Mouse (Mus musculus): ENCODE data around the gene Hax1. TPM values are rescaled to one million over a fixed set of nuclear protein-coding genes. Genes with fewer than 3 reads are reported as not detected.
A peak's percentile ranks its signal among the peaks of the same experiment; 100 is the strongest.

Hax1 gene
- polyA plus RNA-seq, 1 experiment from 2014 or later = 162 TPM

DNA sequence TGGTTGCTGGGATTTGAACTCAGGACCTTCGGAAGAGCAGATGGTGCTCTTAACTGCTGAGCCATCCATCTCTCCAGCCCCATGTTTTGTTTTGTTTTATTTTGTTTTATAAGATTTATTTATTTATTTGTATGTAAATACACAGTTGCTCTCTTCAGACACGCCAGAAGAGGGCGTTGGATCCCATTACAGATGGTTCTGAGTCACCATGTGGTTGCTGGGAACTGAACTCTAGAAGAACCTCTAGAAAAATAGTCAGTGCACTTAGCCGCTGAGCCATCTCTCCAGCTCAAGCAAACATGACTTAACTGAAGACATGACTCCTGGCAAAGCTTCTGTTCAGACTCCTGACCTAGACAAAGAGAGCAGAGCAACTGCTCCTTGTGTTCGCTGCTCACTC is 16.2 kb downstream of the Hax1 start:
- Histone ChIP-seq H3K4me3 (no peak overlapping the region), H3K27me3 (no peaks in the 10 kb centered on the region), H3K9me3 (replicated peaks) (no peaks in the 10 kb centered on the region), H3K36me3 (ENCODE audit: poor library complexity, severe bottlenecking) (no peaks in the 10 kb centered on the region), H3K27ac (no peak overlapping the region), H3K9ac (no peak overlapping the region), H3K4me1 (no peaks in the 10 kb centered on the region), H3K4me2 (no peak overlapping the region)
- ATAC-seq = no peak
- 75% methylated on average over 5 of the region's 5 CpGs for WGBS

DNA sequence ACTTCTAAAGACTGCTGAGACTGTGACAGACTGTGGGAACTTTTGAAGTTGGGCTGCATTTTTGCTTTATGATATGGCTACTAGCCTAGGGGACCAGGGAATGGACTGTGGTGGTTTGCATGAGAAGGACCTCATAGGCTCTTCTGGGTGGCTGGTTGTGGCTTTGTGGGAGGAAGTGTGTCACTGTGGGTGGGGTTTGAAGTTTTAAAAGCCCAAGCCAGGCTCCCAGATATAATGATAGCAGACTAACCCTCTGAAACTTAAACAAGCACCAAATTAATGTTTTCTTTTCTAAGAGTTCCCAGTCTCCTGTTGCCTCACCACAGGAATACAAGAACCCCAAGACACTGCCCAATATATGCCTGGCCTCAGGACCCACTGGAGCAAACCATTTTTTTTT is 21.7 kb downstream of the Hax1 start:
- H3K27ac ChIP-seq = no peak overlapping the region
- no peaks in the 10 kb centered on the region for H3K27me3 ChIP-seq
- H3K36me3 ChIP-seq (ENCODE audit: poor library complexity, severe bottlenecking) = no peaks in the 10 kb centered on the region
- H3K9ac ChIP-seq = no peak overlapping the region
- H3K4me3 ChIP-seq = no peak overlapping the region
- H3K4me2 ChIP-seq = no peak overlapping the region
- no peak for ATAC-seq
- no peaks in the 10 kb centered on the region for H3K9me3 ChIP-seq (replicated peaks)
- no peaks in the 10 kb centered on the region for H3K4me1 ChIP-seq

DNA sequence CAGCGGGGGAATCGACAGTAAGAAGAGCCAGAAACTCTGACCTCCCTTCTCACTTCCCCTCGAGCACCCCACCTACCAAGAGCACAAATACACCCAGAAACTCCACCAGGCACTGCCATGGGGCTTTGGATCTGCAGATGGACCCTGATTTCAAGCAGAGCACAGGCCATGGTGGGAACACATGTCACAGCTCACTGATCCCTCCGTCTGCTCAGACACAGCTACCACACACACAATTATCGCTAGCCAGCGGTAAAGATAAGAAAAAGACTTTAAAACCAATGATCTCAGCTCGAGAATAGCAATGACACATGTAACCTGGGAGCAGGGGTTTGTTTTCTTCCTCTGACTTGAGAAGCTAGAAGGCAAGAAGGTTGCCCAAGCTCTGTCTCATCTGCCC is 30.1 kb downstream of the Hax1 start:
- Histone ChIP-seq H3K36me3 (ENCODE audit: poor library complexity, severe bottlenecking) (no peaks in the 10 kb centered on the region), H3K4me3 (no peak overlapping the region), H3K4me1 (peaks cover 20% of the 10 kb centered on the region), H3K27me3 (no peaks in the 10 kb centered on the region), H3K9ac (no peak overlapping the region), H3K27ac (no peak overlapping the region), H3K4me2 (no peak overlapping the region), H3K9me3 (replicated peaks) (no peaks in the 10 kb centered on the region; the same call in 1 of the 2 replicates)
- ATAC-seq = no peak
- WGBS = 80% methylated on average over 7 of the region's 7 CpGs

DNA sequence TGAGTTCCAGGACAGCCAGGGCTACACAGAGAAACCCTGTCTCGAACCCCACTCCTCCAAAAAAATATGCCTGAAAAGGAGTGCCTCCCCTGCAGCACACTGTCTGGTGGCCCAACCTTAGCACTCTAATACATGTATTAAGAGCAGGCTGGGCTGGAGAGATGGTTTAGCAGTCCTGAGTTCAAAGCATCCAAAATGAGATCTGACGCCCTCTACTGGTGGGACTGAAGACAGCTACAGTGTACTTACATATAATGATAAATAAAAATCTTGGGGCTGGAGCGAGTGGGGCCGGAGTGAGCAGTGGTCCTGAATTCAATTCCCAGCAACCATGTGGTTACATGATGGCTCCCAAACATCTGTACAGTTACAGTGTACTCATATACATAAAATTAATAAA is 31.6 kb downstream of the Hax1 start:
- Histone ChIP-seq H3K4me1 (peaks cover 26% of the 10 kb centered on the region), H3K36me3 (ENCODE audit: poor library complexity, severe bottlenecking) (no peaks in the 10 kb centered on the region), H3K4me3 (no peak overlapping the region), H3K9me3 (replicated peaks) (no peaks in the 10 kb centered on the region; the same call in 1 of the 2 replicates), H3K4me2 (no peak overlapping the region), H3K27me3 (no peaks in the 10 kb centered on the region), H3K27ac (no peak overlapping the region), H3K9ac (no peak overlapping the region)
- 75% methylated on average over 4 of the region's 4 CpGs for WGBS
- no peak for ATAC-seq

DNA sequence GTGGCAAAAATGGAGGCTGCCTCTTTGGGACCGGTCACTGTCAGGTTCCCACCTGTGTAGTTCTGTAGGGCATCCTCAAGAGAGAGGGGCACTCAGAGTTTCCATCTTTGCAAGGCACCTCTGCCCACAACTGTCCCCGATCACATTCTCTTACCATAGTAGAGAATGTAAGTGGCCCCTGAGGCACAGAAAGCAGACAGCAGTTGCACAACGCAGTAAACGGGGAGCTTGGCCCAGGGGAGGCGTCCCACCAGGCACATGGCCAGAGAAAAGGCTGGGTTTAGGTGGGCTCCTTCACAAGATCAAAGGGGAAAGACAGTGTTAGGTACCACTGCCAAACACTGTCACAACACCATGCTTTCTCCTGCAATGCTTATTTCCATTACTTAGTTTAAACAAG is 32.6 kb downstream of the Hax1 start:
- no peak overlapping the region for H3K27ac ChIP-seq

DNA sequence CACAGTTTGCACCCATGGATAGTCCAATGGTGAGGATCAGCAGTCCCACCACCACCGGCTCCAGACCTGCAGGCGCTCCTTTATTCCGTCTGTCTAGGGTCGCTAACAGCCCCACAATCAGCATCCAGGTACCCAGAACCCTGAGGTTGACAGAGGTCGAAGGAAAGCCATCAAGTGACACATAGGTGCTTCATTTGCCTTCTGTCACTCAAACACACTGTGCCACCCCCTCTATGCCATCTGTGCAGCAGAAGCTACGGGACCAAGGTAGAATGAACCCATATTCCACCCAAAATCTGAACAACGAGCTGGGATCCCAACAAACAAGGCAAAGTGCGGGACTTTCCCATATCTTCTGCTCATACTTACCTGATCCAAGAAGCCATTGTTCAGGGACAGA is 33.0 kb downstream of the Hax1 start:
- H3K9me3 ChIP-seq (replicated peaks) = no peaks in the 10 kb centered on the region; the same call in 1 of the 2 replicates
- no peak overlapping the region for H3K27ac ChIP-seq
- H3K4me3 ChIP-seq = no peak overlapping the region
- 93% methylated on average over 8 of the region's 8 CpGs for WGBS
- H3K36me3 ChIP-seq (ENCODE audit: poor library complexity, severe bottlenecking) = no peaks in the 10 kb centered on the region
- H3K27me3 ChIP-seq = no peaks in the 10 kb centered on the region
- ATAC-seq = no peak
- peaks cover 40% of the 10 kb centered on the region for H3K4me1 ChIP-seq
- no peak overlapping the region for H3K9ac ChIP-seq
- no peak overlapping the region for H3K4me2 ChIP-seq

More for the DNA sequence above, 32.6 kb downstream of the Hax1 start:
- no peak overlapping the region for H3K4me2 ChIP-seq
- 90% methylated on average over 5 of the region's 5 CpGs for WGBS
- no peak overlapping the region for H3K4me3 ChIP-seq
- ATAC-seq = no peak
- H3K4me1 ChIP-seq = peaks cover 36% of the 10 kb centered on the region
- no peaks in the 10 kb centered on the region for H3K27me3 ChIP-seq
- no peak overlapping the region for H3K9ac ChIP-seq
- no peaks in the 10 kb centered on the region for H3K36me3 ChIP-seq (ENCODE audit: poor library complexity, severe bottlenecking)
- no peaks in the 10 kb centered on the region; the same call in 1 of the 2 replicates for H3K9me3 ChIP-seq (replicated peaks)

DNA sequence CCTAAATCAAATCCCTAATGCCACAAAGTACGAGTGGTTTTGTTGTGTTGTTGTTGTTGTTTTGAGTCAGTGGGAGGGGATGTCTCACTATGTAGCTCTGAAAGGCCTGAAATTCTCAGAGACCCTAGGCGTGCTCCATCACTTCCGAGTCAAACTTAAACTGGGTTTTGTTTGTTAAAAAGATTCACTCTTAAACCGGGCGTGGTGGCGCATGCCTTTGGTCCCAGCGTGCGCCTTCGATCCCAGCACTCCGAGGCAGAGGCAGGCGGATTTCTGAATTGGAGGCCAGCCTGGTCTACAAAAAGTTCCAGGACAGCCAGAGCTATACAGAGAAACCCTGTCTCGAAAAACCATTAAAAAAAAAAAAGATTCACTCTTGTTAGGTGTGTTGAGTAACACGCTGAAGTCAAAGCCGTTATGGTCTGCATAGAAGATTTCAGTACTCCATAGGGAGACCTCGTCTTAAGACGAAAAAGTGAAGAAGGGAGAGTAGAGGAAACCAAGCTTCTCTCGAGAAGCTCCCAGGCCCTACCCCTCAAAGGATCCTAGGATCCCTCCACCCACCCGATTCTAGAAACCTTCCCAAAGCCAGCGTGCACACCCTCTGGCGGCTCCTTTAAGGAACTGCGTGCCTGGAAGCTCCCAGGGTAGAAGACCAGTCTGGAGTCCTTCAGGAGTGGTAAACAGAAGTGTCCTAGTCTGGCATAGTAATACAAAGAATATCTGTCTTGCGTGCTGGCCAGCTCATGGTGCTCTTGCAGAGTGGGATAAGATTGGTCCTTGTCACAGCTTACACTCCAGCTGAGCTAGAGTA is 34.4 kb downstream of the Hax1 start:
- WGBS = 35% methylated on average over 22 of the region's 22 CpGs
- Histone ChIP-seq H3K36me3 (ENCODE audit: poor library complexity, severe bottlenecking) (peaks cover 5% of the 10 kb centered on the region; the same call in 1 of the 2 replicates), H3K27ac (peak overlapping the region; percentile 90), H3K4me1 (peaks cover 53% of the 10 kb centered on the region), H3K9ac (peak overlapping the region; percentile 92), H3K4me3 (peak overlapping the region; percentile 82), H3K9me3 (replicated peaks) (no peaks in the 10 kb centered on the region; the same call in 1 of the 2 replicates), H3K27me3 (no peaks in the 10 kb centered on the region), H3K4me2 (peak overlapping the region; percentile 98)
- 0 out of 2 replicates have a peak, but pooled peaks have one; percentile 16 for ATAC-seq

DNA sequence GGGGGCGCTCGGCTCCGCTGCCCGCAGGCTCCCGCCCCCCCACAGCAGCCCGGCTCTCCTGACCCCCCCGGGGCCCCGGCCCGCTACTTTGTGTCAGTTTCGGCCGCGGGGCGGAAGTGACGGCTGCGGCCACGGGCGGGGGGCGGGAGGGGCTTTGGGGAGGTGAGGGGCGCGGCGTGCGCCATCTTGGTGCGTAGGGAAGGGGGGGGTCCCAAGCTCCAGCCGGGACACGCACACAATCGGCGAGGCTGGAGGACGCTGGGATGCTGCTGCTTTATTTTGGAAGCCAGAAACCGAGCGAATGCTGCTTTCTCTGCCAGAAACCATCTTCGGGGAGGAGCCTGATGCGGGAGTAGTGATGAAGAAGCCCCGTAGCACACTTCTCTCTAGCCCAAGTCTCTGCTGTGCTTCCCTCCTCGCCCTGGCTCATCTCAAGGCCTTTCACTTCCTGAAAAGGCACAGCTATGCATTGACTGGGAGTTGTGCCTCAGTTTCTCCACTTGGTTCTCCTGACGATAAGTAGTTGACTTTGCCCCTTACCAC is 35.3 kb downstream of the Hax1 start, which contains the start of gene Atp8b2:
Gene Atp8b2, minus strand, starts transcription at position 288 of the 543 bp plus-strand sequence.
- no peaks in the 10 kb centered on the region; the same call in 1 of the 2 replicates for H3K9me3 ChIP-seq (replicated peaks)
- H3K4me2 ChIP-seq = peak within 1 kb of the TSS; percentile 98
- WGBS = under 1% methylated on average over 26 of the region's 35 CpGs
- peak within 1 kb of the TSS; percentile 90 for H3K27ac ChIP-seq
- H3K9ac ChIP-seq = peak within 1 kb of the TSS; percentile 92
- H3K4me1 ChIP-seq = peaks cover 59% of the 10 kb centered on the region
- peak within 1 kb of the TSS; percentile 82 for H3K4me3 ChIP-seq
- H3K36me3 ChIP-seq (ENCODE audit: poor library complexity, severe bottlenecking) = peaks cover 13% of the 10 kb centered on the region
- peak; percentile 73 for ATAC-seq
- H3K27me3 ChIP-seq = no peaks in the 10 kb centered on the region

DNA sequence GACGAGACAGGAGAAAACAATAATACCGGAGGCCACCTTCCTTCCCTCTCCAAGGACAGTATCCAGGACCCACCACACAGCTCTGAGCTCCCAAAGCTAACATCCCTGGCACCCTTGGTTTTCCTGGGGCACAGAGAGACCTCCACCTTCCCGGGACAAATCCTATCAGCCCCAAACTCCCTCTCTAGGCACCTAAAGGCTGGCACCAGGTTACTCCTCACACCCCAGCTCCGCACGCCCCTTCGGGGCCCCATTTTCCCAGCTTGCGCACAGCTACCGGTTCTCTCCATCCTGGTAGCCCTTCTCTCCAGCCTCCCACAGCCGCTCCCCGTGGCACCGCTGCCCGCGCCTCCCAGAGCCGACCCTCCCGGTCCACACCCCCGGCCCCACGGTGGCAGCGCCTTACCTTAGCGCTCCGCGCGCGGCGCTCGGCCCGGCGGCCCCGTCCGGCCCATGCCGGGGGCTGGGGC is 35.8 kb downstream of the Hax1 start:
- peak; percentile 37 for ATAC-seq
- WGBS = 1% methylated on average over 30 of the region's 30 CpGs
- Histone ChIP-seq H3K9ac (peak overlapping the region; percentile 92), H3K27me3 (no peaks in the 10 kb centered on the region), H3K27ac (peak overlapping the region; percentile 90), H3K4me2 (peak overlapping the region; percentile 98), H3K4me3 (peak overlapping the region; percentile 82), H3K36me3 (ENCODE audit: poor library complexity, severe bottlenecking) (peaks cover 18% of the 10 kb centered on the region), H3K9me3 (replicated peaks) (no peaks in the 10 kb centered on the region; the same call in 1 of the 2 replicates), H3K4me1 (peaks cover 59% of the 10 kb centered on the region)

DNA sequence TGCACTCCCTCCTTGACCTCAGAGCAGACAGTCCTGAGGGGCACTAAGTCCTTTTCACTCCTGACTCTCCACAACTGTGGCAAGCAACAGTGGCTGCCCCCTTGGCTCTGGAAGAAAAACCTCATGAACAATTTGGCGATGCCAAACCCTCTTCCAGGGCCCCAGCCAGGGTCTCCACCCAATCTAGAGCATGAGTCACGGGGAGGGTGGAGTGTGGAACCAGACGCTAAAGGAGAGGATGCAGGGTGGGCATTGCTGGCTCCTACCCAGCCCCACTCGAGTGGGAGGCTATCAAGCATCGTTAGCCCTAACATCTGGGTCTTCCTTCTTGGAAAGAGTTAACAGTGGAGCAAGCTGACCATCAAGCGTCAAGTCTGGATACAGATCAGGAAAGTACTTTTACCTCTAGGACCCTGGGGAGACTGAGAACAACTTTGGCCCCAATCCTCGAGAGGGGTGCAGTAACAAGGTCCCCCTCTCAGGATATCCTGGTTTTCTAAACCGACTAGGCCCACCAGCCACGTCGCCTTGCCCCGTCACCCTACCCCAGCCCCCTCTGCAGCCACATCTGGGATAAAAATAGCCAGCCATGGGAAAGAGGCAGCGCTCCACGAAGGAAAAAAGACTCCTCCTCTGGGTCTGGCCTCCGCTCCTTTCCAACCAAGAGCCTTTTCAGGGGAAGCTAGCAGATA is 36.4 kb downstream of the Hax1 start:
- Histone ChIP-seq H3K4me1 (peaks cover 59% of the 10 kb centered on the region), H3K9ac (peak overlapping the region; percentile 92), H3K4me3 (peak overlapping the region; percentile 82), H3K27ac (peak overlapping the region; percentile 90), H3K9me3 (replicated peaks) (no peaks in the 10 kb centered on the region; the same call in 1 of the 2 replicates), H3K27me3 (no peaks in the 10 kb centered on the region), H3K4me2 (peak overlapping the region; percentile 98), H3K36me3 (ENCODE audit: poor library complexity, severe bottlenecking) (peaks cover 24% of the 10 kb centered on the region)
- ATAC-seq = no peak
- whole genome bisulfite sequencing = 6% methylated on average over 14 of the region's 14 CpGs

DNA sequence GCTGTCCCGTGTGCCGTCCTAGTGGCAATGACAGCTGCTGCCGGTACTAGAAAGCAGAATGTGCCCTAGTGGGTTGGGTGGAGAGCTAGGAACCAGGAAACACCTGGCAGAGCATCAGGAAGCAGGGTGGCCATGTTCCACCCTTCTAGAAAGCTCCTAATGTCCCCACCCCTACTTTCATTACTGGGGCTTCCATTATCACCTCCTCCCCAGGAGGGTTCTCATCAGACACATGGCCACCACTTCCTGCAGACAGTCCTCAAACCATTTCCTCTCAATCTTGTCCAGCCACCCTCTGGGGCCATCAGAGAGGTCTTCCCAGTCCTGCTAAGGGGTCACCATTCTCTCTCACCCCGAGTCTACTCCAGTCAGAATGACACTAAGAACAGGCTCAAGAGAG is 37.1 kb downstream of the Hax1 start:
- H3K27me3 ChIP-seq = no peaks in the 10 kb centered on the region
- 63% methylated on average over 4 of the region's 4 CpGs for WGBS
- peaks cover 59% of the 10 kb centered on the region for H3K4me1 ChIP-seq
- H3K9me3 ChIP-seq (replicated peaks) = no peaks in the 10 kb centered on the region
- H3K4me3 ChIP-seq = peak overlapping the region; percentile 82
- H3K36me3 ChIP-seq (ENCODE audit: poor library complexity, severe bottlenecking) = peaks cover 32% of the 10 kb centered on the region
- ATAC-seq = no peak
- H3K9ac ChIP-seq = peak overlapping the region; percentile 92
- H3K4me2 ChIP-seq = peak overlapping the region; percentile 98
- peak overlapping the region; percentile 51 for H3K27ac ChIP-seq

DNA sequence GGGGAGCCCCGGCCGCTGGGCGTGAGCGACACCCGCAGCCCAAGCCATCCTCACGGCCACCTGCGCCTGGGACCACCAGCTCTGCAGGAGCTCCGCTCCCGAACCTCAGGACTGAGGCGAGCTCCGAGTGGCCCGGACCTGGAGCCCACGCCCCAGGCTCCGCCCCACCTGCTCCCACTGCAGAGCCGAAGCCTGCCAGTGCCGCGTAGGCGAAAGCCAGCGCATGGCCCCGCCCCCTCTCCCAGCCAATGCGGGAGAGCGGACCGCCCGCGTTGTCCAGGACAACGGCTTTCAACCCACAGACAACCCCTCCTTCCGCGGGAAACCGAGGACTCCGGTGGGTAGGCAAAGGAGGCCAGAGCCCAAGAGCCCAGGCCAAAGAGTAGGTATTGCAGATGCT is 38.1 kb downstream of the Hax1 start:
- ATAC-seq = peak; percentile 91
- 0% methylated on average over 30 of the region's 30 CpGs for WGBS
- H3K27ac ChIP-seq = peak overlapping the region; percentile 11; the same call in 1 of the 2 replicates

More for the DNA sequence above, 38.1 kb downstream of the Hax1 start:
- H3K9me3 ChIP-seq (replicated peaks) = no peaks in the 10 kb centered on the region
- peak overlapping the region; percentile 92 for H3K9ac ChIP-seq
- peaks cover 41% of the 10 kb centered on the region for H3K36me3 ChIP-seq (ENCODE audit: poor library complexity, severe bottlenecking)
- peak overlapping the region; percentile 98 for H3K4me2 ChIP-seq
- peak overlapping the region; percentile 82 for H3K4me3 ChIP-seq
- peaks cover 59% of the 10 kb centered on the region for H3K4me1 ChIP-seq
- H3K27me3 ChIP-seq = no peaks in the 10 kb centered on the region

Data from forebrain, embryonic 13.5 days (tissue).